Mouse (Mus musculus) MEL (cell line): Measurements from ENCODE around the gene Mecom. TPM values are rescaled to one million over a fixed set of nuclear protein-coding genes. Genes with fewer than 3 reads are reported as not detected.

Experiments
- DNase-seq: peaks from one replicate; pipeline ENCODE4 v3.0.0; 2011; ENCODE audit warnings: low read depth, low spot score
- H3K27ac ChIP-seq: 2 replicates; pipeline ENCODE4 v1.5.1; 2012; ENCODE audit warnings: low read depth, mild to moderate bottlenecking, control low read depth, low read length, moderate library complexity; ENCODE audit not compliant: control insufficient read depth
- H3K27me3 ChIP-seq, 2 experiments: fragments of 150-350 bp in 1 of 2; sonication (generic) in 1 of 2; 2 replicates each; pipeline ENCODE4 v1.6.1; 2012; ENCODE audit warnings: low read length in 2 of 2, mild to moderate bottlenecking in 2 of 2, improper control_type of control experiment in 1 of 2, moderate library complexity in 1 of 2; ENCODE audit not compliant: insufficient read depth in 2 of 2, control insufficient read depth in 1 of 2
- H3K36me3 ChIP-seq, 2 experiments: 2 replicates each; pipeline ENCODE4 v1.6.1; 2012 to 2014; ENCODE audit warnings: low read length in 2 of 2, improper control_type of control experiment in 1 of 2, inconsistent platforms in 1 of 2, mild to moderate bottlenecking in 1 of 2; ENCODE audit not compliant: insufficient read depth in 2 of 2, control insufficient read depth in 1 of 2
- H3K4me1 ChIP-seq, 2 experiments: fragments of 150-350 bp in 1 of 2; sonication (generic) in 1 of 2; 2 replicates each; pipeline ENCODE4 v1.6.1; 2012; ENCODE audit warnings: low read length in 2 of 2, improper control_type of control experiment in 1 of 2, mild to moderate bottlenecking in 1 of 2; ENCODE audit not compliant: insufficient read depth in 2 of 2, control insufficient read depth in 1 of 2
- H3K4me3 ChIP-seq, 2 experiments: fragments of 150-350 bp in 1 of 2; sonication (generic) in 1 of 2; 2 replicates each; pipeline ENCODE4 v1.5.1; 2012; ENCODE audit warnings: low read depth in 2 of 2, low read length in 2 of 2, mild to moderate bottlenecking in 2 of 2, moderate library complexity in 2 of 2, control low read depth in 1 of 2, improper control_type of control experiment in 1 of 2; ENCODE audit not compliant: control insufficient read depth in 1 of 2, insufficient read depth in 1 of 2
- H3K79me2 ChIP-seq: 2 replicates; pipeline ENCODE4 v1.6.1; 2012; ENCODE audit warnings: mild to moderate bottlenecking, low read length, moderate library complexity; ENCODE audit not compliant: control insufficient read depth, poor library complexity, insufficient read depth
- H3K9ac ChIP-seq: 2 replicates; pipeline ENCODE4 v1.6.1; 2012; ENCODE audit warnings: low read depth, mild to moderate bottlenecking, control low read depth, low read length, moderate library complexity; ENCODE audit not compliant: control insufficient read depth, poor library complexity, severe bottlenecking
- H3K9me3 ChIP-seq: fragments of 150-350 bp; sonication (generic); replicated peaks from 2 replicates; pipeline ENCODE4 v1.6.1; 2012; ENCODE audit warnings: mild to moderate bottlenecking, low read length, improper control_type of control experiment, moderate library complexity; ENCODE audit not compliant: insufficient read depth
- CHD1 ChIP-seq: IDR thresholded peaks from 2 replicates; pipeline ENCODE4 v1.6.1; 2012; ENCODE audit warnings: low read depth, mild to moderate bottlenecking, inconsistent platforms, low read length, improper control_type of control experiment
- ELF1 ChIP-seq: IDR thresholded peaks from 2 replicates; pipeline ENCODE4 v1.6.1; 2014; ENCODE audit warnings: low read depth, mild to moderate bottlenecking, inconsistent platforms, low read length, improper control_type of control experiment, moderate library complexity
- GABPA ChIP-seq: IDR thresholded peaks from 2 replicates; pipeline ENCODE4 v1.6.1; 2012; ENCODE audit warnings: low read depth, mild to moderate bottlenecking, inconsistent platforms, low read length, improper control_type of control experiment, moderate library complexity
- GATA1 ChIP-seq: IDR thresholded peaks from 2 replicates; pipeline ENCODE4 v1.6.1; 2011; ENCODE audit warnings: low read depth, low read length, improper control_type of control experiment
- KAT2A ChIP-seq: conservative IDR thresholded peaks from 2 replicates; pipeline ENCODE4 v1.6.1; 2012; ENCODE audit warnings: low read depth, low read length, improper control_type of control experiment, inconsistent platforms
- MAX ChIP-seq: IDR thresholded peaks from 2 replicates; pipeline ENCODE4 v1.6.1; 2011; ENCODE audit warnings: low read length, improper control_type of control experiment
- MAZ ChIP-seq: IDR thresholded peaks from 2 replicates; pipeline ENCODE4 v1.6.1; 2012; ENCODE audit warnings: low read depth, mild to moderate bottlenecking, inconsistent platforms, low read length, improper control_type of control experiment
- MYB ChIP-seq: IDR thresholded peaks from 2 replicates; pipeline ENCODE4 v1.6.1; 2011; ENCODE audit warnings: mild to moderate bottlenecking, low read depth, low read length, improper control_type of control experiment
- POLR2A ChIP-seq, 2 experiments: IDR thresholded peaks; 2 replicates each; pipeline ENCODE4 v1.6.1; 2011 to 2012; ENCODE audit warnings: low read length in 2 of 2, mild to moderate bottlenecking in 2 of 2, control low read depth in 1 of 2, improper control_type of control experiment in 1 of 2, low read depth in 1 of 2, moderate library complexity in 1 of 2; ENCODE audit not compliant: control insufficient read depth in 1 of 2, insufficient read depth in 1 of 2, poor library complexity in 1 of 2
- POLR2AphosphoS2 ChIP-seq: IDR thresholded peaks from 2 replicates; pipeline ENCODE4 v1.6.1; 2011; ENCODE audit warnings: low read length, improper control_type of control experiment
- POLR2AphosphoS5 ChIP-seq: IDR thresholded peaks from 2 replicates; pipeline ENCODE4 v1.6.1; 2012; ENCODE audit warnings: low read depth, borderline replicate concordance, mild to moderate bottlenecking, inconsistent platforms, low read length, moderate library complexity, mixed read lengths
- RAD21 ChIP-seq: IDR thresholded peaks from 2 replicates; pipeline ENCODE4 v1.6.1; 2011; ENCODE audit warnings: mild to moderate bottlenecking, low read depth, low read length, improper control_type of control experiment
- RCOR1 ChIP-seq: IDR thresholded peaks from 2 replicates; pipeline ENCODE4 v1.6.1; 2012; ENCODE audit warnings: low read depth, mild to moderate bottlenecking, inconsistent platforms, low read length, improper control_type of control experiment
- SIN3A ChIP-seq: IDR thresholded peaks from 2 replicates; pipeline ENCODE4 v1.6.1; 2012; ENCODE audit warnings: low read length, improper control_type of control experiment, inconsistent platforms
- TBP ChIP-seq: IDR thresholded peaks from 2 replicates; pipeline ENCODE4 v1.8.0; 2011; ENCODE audit warnings: low read depth, low read length, improper control_type of control experiment
- UBTF ChIP-seq: IDR thresholded peaks from 2 replicates; pipeline ENCODE4 v1.6.1; 2012; ENCODE audit warnings: low read depth, mild to moderate bottlenecking, inconsistent platforms, low read length, improper control_type of control experiment, moderate library complexity, borderline replicate concordance; ENCODE audit not compliant: insufficient read depth
- USF2 ChIP-seq, 2 experiments: IDR thresholded peaks; 2 replicates each; pipeline ENCODE4 v1.6.1; 2011 to 2012; ENCODE audit warnings: improper control_type of control experiment in 2 of 2, low read length in 2 of 2, borderline replicate concordance in 1 of 2, inconsistent platforms in 1 of 2, low read depth in 1 of 2, mild to moderate bottlenecking in 1 of 2; ENCODE audit not compliant: insufficient read depth in 1 of 2
- ZKSCAN1 ChIP-seq: IDR thresholded peaks from 2 replicates; pipeline ENCODE4 v1.6.1; 2012; ENCODE audit warnings: low read depth, mild to moderate bottlenecking, inconsistent platforms, low read length, improper control_type of control experiment, moderate library complexity
- polyA plus RNA-seq, 2 experiments: library from polyadenylated mRNA; stranded (reverse) in 1 of 2; unstranded in 1 of 2; fragments of >175 nt in 1 of 2; fragments of >200 nt in 1 of 2; gene quantifications; 2 replicates each; pipeline versions ENCODE4 v1.2.1 to v1.2.4; 2012; ENCODE audit warnings: low replicate concordance in 2 of 2, low read depth in 1 of 2; ENCODE audit not compliant: insufficient read length in 2 of 2, insufficient read depth in 1 of 2, missing spikeins in 1 of 2
- total RNA-seq: library from RNA; depleted of rRNA; stranded (reverse); fragments of 300-350 nt; gene quantifications from 2 replicates; pipeline ENCODE4 v1.2.3, GENCODE M21; 2012

The Mecom gene
- total and polyA plus RNA-seq, 3 experiments: 0.04 TPM; not detected in 2

GRCm38 (mm10) chr3:30013416-30013815 lies 534.4 kb downstream of the Mecom start:
- no peak for DNase-seq
- TF ChIP-seq GABPA (no peak), KAT2A (no peak), SIN3A (no peak), GATA1 (no peak), POLR2AphosphoS2 (no peak), ELF1 (no peak), UBTF (no peak), ZKSCAN1 (no peak)
- Histone ChIP-seq H3K36me3 (no peaks in the 10 kb centered on the region), H3K4me3 (no peak overlapping the region), H3K79me2 (no peaks in the 10 kb centered on the region), H3K9ac (no peak overlapping the region), H3K9me3 (no peaks in the 10 kb centered on the region), H3K27me3 (no peaks in the 10 kb centered on the region), H3K27ac (no peak overlapping the region), H3K4me1 (no peaks in the 10 kb centered on the region)

- no peak overlapping the region for H3K4me3 ChIP-seq
- no peaks in the 10 kb centered on the region for H3K36me3 ChIP-seq
- no peak overlapping the region for H3K9ac ChIP-seq
- no peaks in the 10 kb centered on the region for H3K9me3 ChIP-seq
- no peaks in the 10 kb centered on the region for H3K27me3 ChIP-seq
- DNase-seq: no peak
- TF ChIP-seq MAX (no peak), POLR2AphosphoS2 (no peak), RCOR1 (no peak), MYB (no peak), TBP (no peak), POLR2A (IDR thresholded peaks at IDR 0.05; ENCODE audit: control insufficient read depth in 1 of 2, insufficient read depth in 1 of 2, low read depth in 1 of 2, low read length in 2 of 2, poor library complexity in 1 of 2) (no peak), POLR2AphosphoS5 (no peak)
- no peaks in the 10 kb centered on the region for H3K79me2 ChIP-seq
- no peak overlapping the region for H3K27ac ChIP-seq
- no peaks in the 10 kb centered on the region for H3K4me1 ChIP-seq
Observed at GRCm38 (mm10) chr3:30012666-30013365, 535.0 kb downstream of the Mecom start.

GRCm38 (mm10) chr3:30012150-30012549 lies 535.7 kb downstream of the Mecom start:
- H3K27me3 ChIP-seq: no peaks in the 10 kb centered on the region
- no peaks in the 10 kb centered on the region for H3K9me3 ChIP-seq
- no peak overlapping the region for H3K27ac ChIP-seq
- no peaks in the 10 kb centered on the region for H3K36me3 ChIP-seq
- H3K79me2 ChIP-seq: no peaks in the 10 kb centered on the region
- H3K4me3 ChIP-seq: no peak overlapping the region
- no peak for DNase-seq
- H3K4me1 ChIP-seq: no peaks in the 10 kb centered on the region
- TF ChIP-seq CHD1 (no peak), GATA1 (no peak), USF2 (IDR thresholded peaks at IDR 0.05; ENCODE audit: borderline replicate concordance in 1 of 2, insufficient read depth in 1 of 2, low read depth in 1 of 2, low read length in 2 of 2) (no peak), RAD21 (no peak), MAX (no peak), MYB (no peak), MAZ (no peak)
- TF ChIP-seq, all 39 proteins: peak for 0
- no peak overlapping the region for H3K9ac ChIP-seq
